Mouse (Mus musculus): Measurements from ENCODE around the gene Kcnj12.

DNA sequence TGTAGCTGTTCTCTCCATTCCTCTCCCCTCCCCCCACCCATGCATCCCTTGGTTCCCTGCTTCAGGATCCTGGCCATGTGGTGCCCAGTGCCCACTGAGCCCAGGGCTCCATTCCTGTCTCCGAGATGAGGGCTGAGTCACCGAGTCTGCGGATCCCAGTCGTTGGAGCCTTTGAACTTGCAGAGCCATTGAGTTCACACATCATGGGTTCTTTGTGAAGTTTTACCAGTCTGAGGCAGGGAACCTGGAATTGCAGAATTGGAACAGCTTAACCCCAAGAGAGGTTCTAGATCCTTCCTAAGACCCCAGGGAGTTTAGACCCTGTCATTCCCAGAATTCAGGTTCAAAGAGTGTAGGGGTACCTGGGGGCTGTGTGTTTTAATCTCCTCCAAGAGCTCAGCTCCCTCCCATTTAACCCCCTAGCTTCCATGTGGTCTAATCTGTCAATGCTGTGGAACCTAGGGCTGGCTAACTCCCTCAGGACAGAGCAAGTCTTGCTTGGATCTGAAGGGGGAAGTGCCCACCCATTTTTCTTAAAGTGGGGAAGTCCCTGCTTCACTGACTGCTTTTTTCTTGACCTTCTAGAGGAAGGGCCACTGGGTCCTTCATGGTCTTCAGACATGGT lies 6.9 kb downstream of the Kcnj12 start:
- TF ChIP-seq CTCF (IDR thresholded peaks at IDR 0.05; ENCODE audit: low read depth) (no peak), EP300 (optimal IDR thresholded peaks at IDR 0.05) (no peak)

Measured in stomach, postnatal 0 days (tissue).